Mouse (Mus musculus): ENCODE measurements around the gene Dpt.

DNA sequence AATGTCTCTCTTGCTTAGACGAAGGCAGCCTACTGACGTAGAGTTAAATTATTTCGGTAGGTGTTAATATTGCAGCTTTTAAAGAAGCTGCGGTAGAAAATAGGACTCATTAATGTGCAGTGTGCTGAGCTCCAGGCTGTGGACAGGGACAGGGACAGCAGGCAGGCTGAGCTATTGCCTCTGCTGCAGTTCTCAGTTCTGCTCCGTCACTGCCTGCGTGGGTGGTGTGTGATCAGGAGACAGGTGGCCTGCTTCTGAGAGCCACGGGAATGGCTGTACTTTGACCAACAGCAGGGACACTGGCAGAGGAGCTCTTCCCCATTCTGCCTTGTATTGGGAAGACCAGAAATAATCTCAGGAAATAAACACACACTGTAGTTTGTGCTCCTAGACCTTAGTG, 8.7 kb upstream of the Dpt start:
- TF ChIP-seq CTCF (conservative IDR thresholded peaks at IDR 0.05; ENCODE audit: low read length) (no peak), NANOG (IDR thresholded peaks at IDR 0.05; ENCODE audit: borderline replicate concordance, low read length) (no peak), POU5F1 (IDR thresholded peaks at IDR 0.05; ENCODE audit: borderline replicate concordance, low read length) (no peak)

Measured in E14TG2a.4 (cell line).